Mouse (Mus musculus) C2C12 (cell line): ENCODE results near the gene Tnip2.

Experiments
- CEBPB ChIP-seq: IDR thresholded peaks from one replicate; pipeline ENCODE4 v1.6.1; 2011; ENCODE audit warnings: low read depth, mild to moderate bottlenecking, control low read depth, moderate library complexity
- CTCF ChIP-seq: IDR thresholded peaks from one replicate; pipeline ENCODE4 v1.5.1; 2011; ENCODE audit not compliant: control insufficient read depth, insufficient read depth, insufficient read length
- FOSL1 ChIP-seq: IDR thresholded peaks from one replicate; pipeline ENCODE4 v1.8.0; 2011; ENCODE audit warnings: mild to moderate bottlenecking, low read length; ENCODE audit not compliant: poor library complexity, insufficient read depth, severe bottlenecking
- MAX ChIP-seq: IDR thresholded peaks from one replicate; pipeline ENCODE4 v1.6.1; 2011; ENCODE audit warnings: mild to moderate bottlenecking, control low read depth
- USF1 ChIP-seq: IDR thresholded peaks from one replicate; pipeline ENCODE4 v1.6.1; 2011; ENCODE audit warnings: low read depth, mild to moderate bottlenecking, control low read depth, moderate library complexity

DNA sequence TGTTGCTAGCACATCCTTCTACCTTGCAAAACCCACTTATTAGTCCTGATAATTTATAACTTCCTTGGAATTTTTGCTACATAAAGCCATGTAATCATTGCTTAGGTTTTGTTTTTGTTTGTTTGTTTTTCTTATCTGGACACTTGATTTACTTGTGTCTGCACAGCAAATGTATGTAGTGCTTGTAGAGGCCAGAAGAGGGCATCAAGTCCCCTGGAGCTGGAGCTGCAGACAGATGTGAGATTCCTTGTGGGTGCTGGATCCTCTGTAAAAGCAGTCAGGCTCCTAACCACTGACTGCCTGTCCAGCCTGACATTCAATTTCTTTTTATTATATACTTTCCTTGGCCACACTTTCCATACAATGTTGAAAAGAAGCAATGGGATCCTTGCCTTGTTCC is 33.6 kb upstream of the Tnip2 start:
- no peak for TF ChIP-seq CTCF
- no peak for TF ChIP-seq CEBPB
- TF ChIP-seq FOSL1 = no peak
- no peak for TF ChIP-seq MAX
- no peak for TF ChIP-seq USF1
